Mouse (Mus musculus) cerebellum, adult 2 months (tissue): Measurements from ENCODE around the gene Apaf1. TPM values are rescaled to one million over a fixed set of nuclear protein-coding genes. Genes with fewer than 3 reads are reported as not detected.

Experiments
- DNase-seq, 2 experiments: peaks; one replicate each; pipeline ENCODE4 v3.0.0; 2021
- H3K27ac ChIP-seq: fragments of 200-500 bp; 2 replicates; pipeline ENCODE4 v1.5.1; 2012; ENCODE audit warnings: low read length, control low read depth, inconsistent platforms; ENCODE audit not compliant: insufficient read depth
- H3K27me3 ChIP-seq: fragments of 200-500 bp; 2 replicates; pipeline ENCODE4 v1.6.1; 2012; ENCODE audit warnings: inconsistent platforms, mild to moderate bottlenecking, low read length, moderate library complexity; ENCODE audit not compliant: control insufficient read depth, insufficient read depth
- H3K4me1 ChIP-seq: fragments of 200-500 bp; 2 replicates; pipeline ENCODE4 v1.6.1; 2011; ENCODE audit warnings: low read length; ENCODE audit not compliant: control insufficient read depth, insufficient read depth
- H3K4me3 ChIP-seq: fragments of 200-500 bp; replicated peaks from 2 replicates; pipeline ENCODE3; 2011; ENCODE audit warnings: mild to moderate bottlenecking, low read depth, low read length, control low read depth; ENCODE audit not compliant: insufficient read depth
- CTCF ChIP-seq: fragments of 200-500 bp; IDR thresholded peaks from 2 replicates; pipeline ENCODE4 v1.5.1; 2011; ENCODE audit warnings: low read depth, mild to moderate bottlenecking, control low read depth, low read length, moderate library complexity, borderline replicate concordance; ENCODE audit not compliant: insufficient read depth
- POLR2A ChIP-seq: fragments of 200-500 bp; IDR thresholded peaks from 2 replicates; pipeline ENCODE4 v1.6.1; 2011; ENCODE audit warnings: low read length, control low read depth, borderline replicate concordance; ENCODE audit not compliant: insufficient read depth
- WGBS: fragments of 180-500 bp; shearing (Covaris S2); methylation state at CpG from one replicate; pipeline ENCODE4 v1.1.7; 2018; 5-methylcytosine and 5-hydroxymethylcytosine counted together
- polyA plus RNA-seq: library from polyadenylated mRNA; depleted of rRNA; stranded (reverse); fragments of >200 nt; gene quantifications from 2 replicates; pipeline ENCODE4 v1.2.3, GENCODE M21; 2012

The Apaf1 gene
- polyA plus RNA-seq, 1 experiment, result 6.5 TPM

- peak within 1 kb of the TSS; percentile 79 for H3K4me3 ChIP-seq
- peaks cover 6% of the 10 kb centered on the region; the same call in 1 of the 2 replicates for H3K4me1 ChIP-seq
- TF ChIP-seq POLR2A (peak; percentile 99), CTCF (no peak)
- 9% methylated on average over 59 of the region's 59 CpGs for WGBS
- peak within 1 kb of the TSS; percentile 95 for H3K27ac ChIP-seq
- DNase-seq, result peak; percentile 98 to 99
- no peaks in the 10 kb centered on the region for H3K27me3 ChIP-seq
These were observed 41.6 kb upstream of the Apaf1 start, which contains the start of gene Slc25a3 for GRCm38 (mm10) chr10:91123828-91124822. TSS of gene Slc25a3 (minus strand) at chr10:91124059.

- WGBS, result 0% methylated on average over 44 of the region's 44 CpGs
- no peak for TF ChIP-seq POLR2A
- TF ChIP-seq CTCF, result no peak
- no peak for DNase-seq
These were observed 40.8 kb upstream of the Apaf1 start for GRCm38 (mm10) chr10:91123281-91123827.

GRCm38 (mm10) chr10:91122646-91123045, 40.1 kb upstream of the Apaf1 start:
- peaks cover 6% of the 10 kb centered on the region; the same call in 1 of the 2 replicates for H3K4me1 ChIP-seq
- TF ChIP-seq CTCF, result no peak
- TF ChIP-seq POLR2A, result no peak
- WGBS, result 17% methylated on average over 6 of the region's 6 CpGs
- H3K27me3 ChIP-seq, result no peaks in the 10 kb centered on the region
- H3K27ac ChIP-seq, result no peak overlapping the region
- DNase-seq, result no peak
- peak overlapping the region; percentile 79 for H3K4me3 ChIP-seq

More at GRCm38 (mm10) chr10:91123281-91123827, 40.8 kb upstream of the Apaf1 start:
- Histone ChIP-seq H3K27me3 (no peaks in the 10 kb centered on the region), H3K4me3 (peak overlapping the region; percentile 79), H3K27ac (peak overlapping the region; percentile 95), H3K4me1 (peaks cover 6% of the 10 kb centered on the region; the same call in 1 of the 2 replicates)

- H3K4me3 ChIP-seq, result no peak overlapping the region
- no peak overlapping the region for H3K27ac ChIP-seq
- 87% methylated on average over 12 of the region's 12 CpGs for WGBS
- no peaks in the 10 kb centered on the region for H3K27me3 ChIP-seq
- DNase-seq, result no peak
- TF ChIP-seq POLR2A, result no peak
- TF ChIP-seq CTCF, result no peak
- H3K4me1 ChIP-seq, result peaks cover 2% of the 10 kb centered on the region; the same call in 1 of the 2 replicates
These were observed 34.4 kb upstream of the Apaf1 start for GRCm38 (mm10) chr10:91116958-91117357.

- 73% methylated on average over 4 of the region's 4 CpGs for WGBS
- H3K4me1 ChIP-seq, result no peaks in the 10 kb centered on the region
- H3K27me3 ChIP-seq, result no peaks in the 10 kb centered on the region
- TF ChIP-seq POLR2A (no peak), CTCF (no peak)
- no peak overlapping the region for H3K4me3 ChIP-seq
- no peak for DNase-seq
- H3K27ac ChIP-seq, result no peak overlapping the region
These were observed 27.3 kb upstream of the Apaf1 start for GRCm38 (mm10) chr10:91109841-91110240.

- Histone ChIP-seq H3K4me1 (no peaks in the 10 kb centered on the region), H3K27me3 (no peaks in the 10 kb centered on the region), H3K27ac (no peak overlapping the region), H3K4me3 (no peak overlapping the region)
- WGBS, result 92% methylated on average over 3 of the region's 3 CpGs
- no peak for DNase-seq
- TF ChIP-seq POLR2A (no peak), CTCF (no peak)
These were observed 23.4 kb upstream of the Apaf1 start for GRCm38 (mm10) chr10:91105981-91106380.

- TF ChIP-seq CTCF, result no peak
- TF ChIP-seq POLR2A, result no peak
- Histone ChIP-seq H3K4me3 (no peak overlapping the region), H3K27me3 (no peaks in the 10 kb centered on the region), H3K27ac (no peak overlapping the region), H3K4me1 (no peaks in the 10 kb centered on the region)
- WGBS, result 88% methylated on average over 14 of the region's 14 CpGs
- DNase-seq, result no peak
These were observed 20.4 kb upstream of the Apaf1 start for GRCm38 (mm10) chr10:91102799-91103590.
